ENCODE assay signal across 20 mouse cellular contexts in genomic region chr14:21286274-21286673, GRCm38 (mm10).
DNase-seq lines count a peak whose midpoint lies in the region; ATAC-seq and TF ChIP-seq lines count a peak whose summit lies in the region.
"Had no signal": no experiment of that assay in that cellular context is flagged by ENCODE, and none has a peak within 500 bp of the region (broad histone marks: within the 10 kb centered on the region; RNA-seq: fewer than 3 reads in every experiment).

No protein-coding gene starts in this region.

- H3K27ac ChIP-seq in forebrain, embryonic 12.5 days: peak overlapping the region; percentile 79
- no peak overlapping the region for H3K27ac ChIP-seq in forebrain, postnatal 0 days (ENCODE audit: low read depth, low read length)
- 0 out of 2 replicates have a peak overlapping the region, but pooled peaks have one; percentile 34 for H3K27ac ChIP-seq in embryonic facial prominence, embryonic 14.5 days (replicated peaks; ENCODE audit: low read depth, low read length)
- H3K27ac ChIP-seq in limb, embryonic 10.5 days: peak overlapping the region; percentile 83
- H3K27ac ChIP-seq: gastrocnemius, adult 2 months; hindbrain, embryonic 10.5 days; hindbrain, postnatal 0 days; liver, embryonic 15.5 days; neural tube, embryonic 13.5 days had no signal

- no peak overlapping the region for H3K4me3 ChIP-seq in forebrain, embryonic 12.5 days (replicated peaks)
- no peak overlapping the region for H3K4me3 ChIP-seq in forebrain, postnatal 0 days (ENCODE audit: low read depth, low read length)
- no peak overlapping the region for H3K4me3 ChIP-seq in embryonic facial prominence, embryonic 14.5 days (ENCODE audit: low read depth, low read length)
- no peak overlapping the region for H3K4me3 ChIP-seq in limb, embryonic 10.5 days
- H3K4me3 ChIP-seq: gastrocnemius, adult 2 months; hindbrain, embryonic 10.5 days; limb, embryonic 15.5 days; liver, embryonic 15.5 days; neural tube, embryonic 13.5 days had no signal

- no peaks in the 10 kb centered on the region for H3K27me3 ChIP-seq in forebrain, embryonic 12.5 days
- no peaks in the 10 kb centered on the region for H3K27me3 ChIP-seq in forebrain, postnatal 0 days (ENCODE audit: insufficient read depth, low read length)
- H3K27me3 ChIP-seq in embryonic facial prominence, embryonic 14.5 days (replicated peaks; ENCODE audit: control insufficient read depth, insufficient read depth, low read length): no peaks in the 10 kb centered on the region
- no peaks in the 10 kb centered on the region for H3K27me3 ChIP-seq in limb, embryonic 10.5 days (ENCODE audit: low read depth, poor library complexity, severe bottlenecking)
- H3K27me3 ChIP-seq: CH12.LX; limb, embryonic 15.5 days; liver, embryonic 15.5 days; neural tube, embryonic 13.5 days had no signal

- WGBS in forebrain, embryonic 12.5 days: 58% methylated on average over 7 of the region's 7 CpGs
- WGBS in forebrain, postnatal 0 days: 36% methylated on average over 7 of the region's 7 CpGs
- WGBS in embryonic facial prominence, embryonic 14.5 days: 67% methylated on average over 7 of the region's 7 CpGs
- WGBS in limb, embryonic 10.5 days: 91% methylated on average over 7 of the region's 7 CpGs

- no peak for DNase-seq in forebrain, postnatal 0 days
- DNase-seq in kidney, postnatal 4 days: peak; percentile 22 to 36
- no peak for DNase-seq in kidney, adult 9 months
- DNase-seq in embryonic facial prominence, embryonic 14.5 days (ENCODE audit: low spot score): peak; percentile 47
- no peak for DNase-seq in limb, embryonic 10.5 days (ENCODE audit: low spot score)
- no peak for DNase-seq in adrenal gland, adult 18-20 months (ENCODE audit: low spot score in 2 of 2)
- DNase-seq: adrenal gland, postnatal 25 days; cerebellum, adult 11-12 months; cerebellum, postnatal 14 days; gastrocnemius, adult 2 months; kidney, adult 18-20 months; thymus, postnatal 36 days had no signal

- peaks cover 18% of the 10 kb centered on the region; the same call in 1 of the 2 replicates for H3K4me1 ChIP-seq in forebrain, embryonic 12.5 days
- no peaks in the 10 kb centered on the region for H3K4me1 ChIP-seq in forebrain, postnatal 0 days (ENCODE audit: insufficient read depth)
- peaks cover 37% of the 10 kb centered on the region for H3K4me1 ChIP-seq in embryonic facial prominence, embryonic 14.5 days (ENCODE audit: control insufficient read depth, insufficient read depth, low read length)
- H3K4me1 ChIP-seq in limb, embryonic 10.5 days: peaks cover 72% of the 10 kb centered on the region
- H3K4me1 ChIP-seq: hindbrain, embryonic 10.5 days; liver, embryonic 15.5 days had no signal

- ATAC-seq in forebrain, embryonic 12.5 days (ENCODE audit: low FRiP score): peak; percentile 41; the same call in 1 of the 2 replicates
- ATAC-seq in forebrain, postnatal 0 days: no peak
- no peak for ATAC-seq in embryonic facial prominence, embryonic 14.5 days (ENCODE audit: low read depth)
- ATAC-seq: hindbrain, postnatal 0 days had no signal

- no peak for TF ChIP-seq CTCF in forebrain, postnatal 0 days (IDR thresholded peaks at IDR 0.05; ENCODE audit: low read depth)

- H3K9me3 ChIP-seq in forebrain, embryonic 12.5 days: no peaks in the 10 kb centered on the region
- no peaks in the 10 kb centered on the region for H3K9me3 ChIP-seq in forebrain, postnatal 0 days (ENCODE audit: low read length)
- H3K9me3 ChIP-seq in embryonic facial prominence, embryonic 14.5 days (ENCODE audit: control insufficient read depth, low read length): no peaks in the 10 kb centered on the region
- H3K9me3 ChIP-seq in limb, embryonic 10.5 days (replicated peaks): no peaks in the 10 kb centered on the region
- H3K9me3 ChIP-seq: hindbrain, embryonic 10.5 days; limb, embryonic 15.5 days; liver, embryonic 15.5 days; neural tube, embryonic 13.5 days had no signal

- no peak overlapping the region for H3K4me2 ChIP-seq in forebrain, embryonic 12.5 days
- H3K4me2 ChIP-seq in forebrain, postnatal 0 days (ENCODE audit: low read depth): no peak overlapping the region
- H3K4me2 ChIP-seq in embryonic facial prominence, embryonic 14.5 days (ENCODE audit: low read depth, low read length): no peak overlapping the region
- H3K4me2 ChIP-seq: limb, embryonic 15.5 days; liver, embryonic 15.5 days; midbrain, embryonic 11.5 days; neural tube, embryonic 13.5 days had no signal

- H3K9ac ChIP-seq in forebrain, embryonic 12.5 days: no peak overlapping the region
- no peak overlapping the region for H3K9ac ChIP-seq in forebrain, postnatal 0 days
- no peak overlapping the region for H3K9ac ChIP-seq in embryonic facial prominence, embryonic 14.5 days (ENCODE audit: low read depth, low read length)
- H3K9ac ChIP-seq: limb, embryonic 15.5 days; liver, embryonic 15.5 days; neural tube, embryonic 13.5 days had no signal

- no peaks in the 10 kb centered on the region for H3K36me3 ChIP-seq in forebrain, embryonic 12.5 days (replicated peaks)
- H3K36me3 ChIP-seq in forebrain, postnatal 0 days (ENCODE audit: insufficient read depth): no peaks in the 10 kb centered on the region
- H3K36me3 ChIP-seq in embryonic facial prominence, embryonic 14.5 days (ENCODE audit: control insufficient read depth, insufficient read depth, low read length): no peaks in the 10 kb centered on the region
- no peaks in the 10 kb centered on the region for H3K36me3 ChIP-seq in limb, embryonic 10.5 days
- H3K36me3 ChIP-seq: hindbrain, embryonic 10.5 days; limb, embryonic 15.5 days; liver, embryonic 15.5 days; neural tube, embryonic 13.5 days had no signal

Comparison
In these comparisons a context has a peak if more than half of its experiments do, and no peak if none do; other contexts are left out.
1. DNase-seq: peak in kidney, postnatal 4 days (2 of 2) and embryonic facial prominence, embryonic 14.5 days (single experiment); none in forebrain, postnatal 0 days (single experiment), kidney, adult 9 months (single experiment), limb, embryonic 10.5 days (single experiment) and adrenal gland, adult 18-20 months (0 of 2).